Mouse (Mus musculus): ENCODE data around the gene Ankrd10. TPM values are rescaled to one million over a fixed set of nuclear protein-coding genes. Genes with fewer than 3 reads are reported as not detected.
"Not testable (repeated sequence)": the region's sequence is repeated elsewhere in the genome, so short reads cannot be mapped to it uniquely, and the experiment has no call there.

Gene Ankrd10
- total RNA-seq, 2 experiments from 2014 or later = 66.0 to 100 TPM

- peak; percentile 96 for ATAC-seq (replicated peaks; ENCODE audit: poor library complexity, severe bottlenecking)
Observed at GRCm38 (mm10) chr8:11616294-11616693, 19.3 kb downstream of the Ankrd10 start.

GRCm38 (mm10) chr8:11614126-11614835 lies 21.3 kb downstream of the Ankrd10 start:
- no peak for ATAC-seq (replicated peaks; ENCODE audit: poor library complexity, severe bottlenecking)

- ATAC-seq (replicated peaks; ENCODE audit: poor library complexity, severe bottlenecking) = no peak
Observed at GRCm38 (mm10) chr8:11608848-11609247, 26.7 kb downstream of the Ankrd10 start.

GRCm38 (mm10) chr8:11602006-11602680 lies 33.4 kb downstream of the Ankrd10 start:
- peak; percentile 86 for ATAC-seq (replicated peaks; ENCODE audit: poor library complexity, severe bottlenecking)

- peak; percentile 25; the same call in 1 of the 2 replicates for ATAC-seq (replicated peaks; ENCODE audit: poor library complexity, severe bottlenecking)
Observed at GRCm38 (mm10) chr8:11600301-11600951, 35.1 kb downstream of the Ankrd10 start.

- no peak for ATAC-seq (replicated peaks; ENCODE audit: poor library complexity, severe bottlenecking)
Observed at GRCm38 (mm10) chr8:11593222-11593884, 42.2 kb downstream of the Ankrd10 start.

- peak; percentile 98 for ATAC-seq (replicated peaks; ENCODE audit: poor library complexity, severe bottlenecking)
Observed at GRCm38 (mm10) chr8:11592296-11592695, 43.3 kb downstream of the Ankrd10 start.

GRCm38 (mm10) chr8:11591837-11592236 lies 43.7 kb downstream of the Ankrd10 start:
- peak; percentile 2; the same call in 1 of the 2 replicates for ATAC-seq (replicated peaks; ENCODE audit: poor library complexity, severe bottlenecking)

- ATAC-seq (replicated peaks; ENCODE audit: poor library complexity, severe bottlenecking) = no peak
Observed at GRCm38 (mm10) chr8:11586374-11586745, 49.2 kb downstream of the Ankrd10 start.

- peak; percentile 64 for ATAC-seq (replicated peaks; ENCODE audit: poor library complexity, severe bottlenecking)
Observed at GRCm38 (mm10) chr8:11585513-11586373, 49.8 kb downstream of the Ankrd10 start.

- peak; percentile 82 for ATAC-seq (replicated peaks; ENCODE audit: poor library complexity, severe bottlenecking)
Observed at GRCm38 (mm10) chr8:11575604-11576384, 59.8 kb downstream of the Ankrd10 start.

GRCm38 (mm10) chr8:11574911-11575603 lies 60.5 kb downstream of the Ankrd10 start:
- ATAC-seq (replicated peaks; ENCODE audit: poor library complexity, severe bottlenecking) = peak; percentile 60

GRCm38 (mm10) chr8:11572428-11572827 lies 63.1 kb downstream of the Ankrd10 start:
- no peak for ATAC-seq (replicated peaks; ENCODE audit: poor library complexity, severe bottlenecking)

- ATAC-seq (replicated peaks; ENCODE audit: poor library complexity, severe bottlenecking) = no peak
Observed at GRCm38 (mm10) chr8:11571950-11572349, 63.6 kb downstream of the Ankrd10 start.

GRCm38 (mm10) chr8:11570742-11571141 lies 64.8 kb downstream of the Ankrd10 start:
- ATAC-seq (replicated peaks; ENCODE audit: poor library complexity, severe bottlenecking) = no peak

- no peak for ATAC-seq (replicated peaks; ENCODE audit: poor library complexity, severe bottlenecking)
Observed at GRCm38 (mm10) chr8:11569260-11570097, 66.1 kb downstream of the Ankrd10 start.

GRCm38 (mm10) chr8:11568193-11568592 lies 67.4 kb downstream of the Ankrd10 start:
- ATAC-seq (replicated peaks; ENCODE audit: poor library complexity, severe bottlenecking) = not testable (repeated sequence)

Measured in granulocyte monocyte progenitor cell, adult 5-6 weeks (primary cell).